Mouse (Mus musculus) forebrain, embryonic 15.5 days (tissue): Measurements from ENCODE around the gene Zfp706. TPM values are rescaled to one million over a fixed set of nuclear protein-coding genes. Genes with fewer than 3 reads are reported as not detected.
A peak's percentile ranks its signal among the peaks of the same experiment; 100 is the strongest.

Source experiments
- ATAC-seq: fragments of 200-750 bp; cut with Nextera tagmentation; replicated peaks from 2 replicates; pipeline ENCODE4 v1.8.0; 2017; ENCODE audit warnings: mild to moderate bottlenecking, moderate TSS enrichment, moderate library complexity
- H3K27ac ChIP-seq: fragments of 300-500 bp; sonication (generic); replicated peaks from 2 replicates; pipeline ENCODE4 v1.5.1; 2015; ENCODE audit warnings: mild to moderate bottlenecking, inconsistent platforms
- H3K27me3 ChIP-seq: fragments of 300-500 bp; sonication (generic); 2 replicates; pipeline ENCODE4 v1.6.1; 2015; ENCODE audit warnings: inconsistent platforms
- H3K36me3 ChIP-seq: fragments of 300-500 bp; sonication (generic); 2 replicates; pipeline ENCODE4 v1.6.1; 2015; ENCODE audit warnings: mild to moderate bottlenecking, inconsistent platforms
- H3K4me1 ChIP-seq: fragments of 300-500 bp; sonication (generic); 2 replicates; pipeline ENCODE4 v1.6.1; 2015; ENCODE audit warnings: inconsistent platforms
- H3K4me2 ChIP-seq: fragments of 300-500 bp; sonication (generic); replicated peaks from 2 replicates; pipeline ENCODE4 v1.6.1; 2015; ENCODE audit warnings: mild to moderate bottlenecking, inconsistent platforms
- H3K4me3 ChIP-seq: fragments of 300-500 bp; sonication (generic); 2 replicates; pipeline ENCODE4 v1.5.1; 2015; ENCODE audit warnings: mild to moderate bottlenecking, inconsistent platforms
- H3K9ac ChIP-seq: fragments of 300-500 bp; sonication (generic); replicated peaks from 2 replicates; pipeline ENCODE4 v1.6.1; 2015; ENCODE audit warnings: mild to moderate bottlenecking, inconsistent platforms
- H3K9me3 ChIP-seq: fragments of 300-500 bp; sonication (generic); 2 replicates; pipeline ENCODE4 v1.6.1; 2016; ENCODE audit warnings: inconsistent platforms
- whole genome bisulfite sequencing: fragments of 180-500 bp; shearing (Covaris S2); methylation state at CpG from one replicate; pipeline ENCODE4 v1.1.7; 2015; ENCODE audit warnings: mixed read lengths; 5-methylcytosine and 5-hydroxymethylcytosine counted together
- polyA plus RNA-seq: library from polyadenylated mRNA; unstranded; fragments of >200 nt; fragmentation: Nextera tagmentation; extraction: Ambion mirVana; gene quantifications from 2 replicates; pipeline ENCODE4 v1.2.1, GENCODE M21; 2015

The Zfp706 gene
- polyA plus RNA-seq, 1 experiment from 2014 or later = 523 TPM

DNA sequence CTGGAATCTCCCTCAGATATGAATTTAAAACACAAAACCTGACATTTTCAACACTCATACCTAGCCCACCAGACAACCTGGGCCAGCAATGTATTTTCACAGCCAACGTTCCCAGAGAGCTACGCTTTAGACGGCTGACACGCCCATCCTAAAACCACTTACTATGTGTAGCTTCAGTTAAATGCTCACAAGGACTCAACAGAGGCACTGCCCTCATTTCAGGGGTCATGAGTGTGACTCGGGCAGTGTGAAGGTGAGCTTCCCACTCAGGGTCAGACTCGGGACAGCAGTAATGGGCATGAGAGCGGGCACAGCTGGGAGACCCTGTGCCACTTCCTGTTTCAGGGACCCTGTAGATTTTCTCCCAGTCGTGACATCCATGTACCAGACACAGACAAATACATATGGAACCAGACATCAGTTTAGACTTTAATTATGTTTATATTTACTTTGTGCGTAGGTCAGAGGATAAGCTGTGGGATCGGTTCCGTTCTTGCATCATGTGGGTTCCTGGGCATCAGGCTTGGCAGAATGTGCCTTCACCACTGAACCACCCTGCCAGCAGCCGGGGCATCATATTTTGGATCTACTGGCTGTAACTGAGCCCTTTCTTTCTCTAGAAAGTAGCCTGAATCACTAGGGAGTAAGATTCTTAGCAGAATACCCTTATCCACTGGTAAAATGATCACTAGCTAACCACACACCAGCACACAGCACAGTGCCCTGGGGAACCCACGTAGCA lies 19.4 kb downstream of the Zfp706 start:
- Histone ChIP-seq H3K27ac (no peak overlapping the region), H3K27me3 (no peaks in the 10 kb centered on the region), H3K4me1 (no peaks in the 10 kb centered on the region), H3K9me3 (no peaks in the 10 kb centered on the region), H3K9ac (no peak overlapping the region), H3K36me3 (no peaks in the 10 kb centered on the region), H3K4me2 (no peak overlapping the region), H3K4me3 (no peak overlapping the region)
- 88% methylated on average over 13 of the region's 13 CpGs for WGBS
- no peak for ATAC-seq

DNA sequence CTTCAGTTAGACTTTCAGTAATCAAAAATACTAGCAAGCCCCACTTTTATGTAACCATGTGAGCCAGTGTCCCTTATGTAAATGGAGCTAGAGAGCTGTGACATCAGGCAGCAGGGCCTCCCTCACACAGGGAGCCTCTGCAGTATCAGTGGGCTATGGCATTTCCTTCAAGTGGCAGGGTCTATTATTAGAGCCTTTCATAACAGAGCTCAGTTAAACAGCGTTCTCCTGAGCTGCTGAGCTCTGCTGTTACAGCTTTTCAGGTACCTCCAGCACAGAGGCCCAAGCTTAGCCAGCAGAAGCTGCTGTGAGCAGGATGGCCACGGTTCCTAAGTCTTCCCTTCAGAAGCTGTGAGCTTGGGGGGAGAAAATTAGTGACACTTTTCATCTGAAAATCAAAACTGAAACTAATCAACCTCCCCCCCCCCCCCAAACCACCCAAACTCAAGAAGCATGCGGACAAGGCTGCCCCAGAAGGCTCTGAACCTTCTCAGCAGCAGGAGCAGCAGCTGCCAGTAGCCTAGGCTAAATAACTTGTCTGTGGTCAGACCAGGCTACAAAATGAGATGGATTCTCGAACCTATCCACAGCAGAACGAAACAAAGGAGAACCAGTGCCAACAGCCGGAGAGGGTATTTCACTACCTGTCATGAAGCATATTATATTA lies 20.2 kb downstream of the Zfp706 start:
- Histone ChIP-seq H3K27ac (peak overlapping the region; percentile 12; the same call in 1 of the 2 replicates), H3K4me2 (no peak overlapping the region), H3K9ac (no peak overlapping the region), H3K4me3 (no peak overlapping the region), H3K27me3 (no peaks in the 10 kb centered on the region), H3K4me1 (no peaks in the 10 kb centered on the region), H3K9me3 (no peaks in the 10 kb centered on the region), H3K36me3 (no peaks in the 10 kb centered on the region)
- no peak for ATAC-seq
- 49% methylated on average over 6 of the region's 6 CpGs for WGBS

DNA sequence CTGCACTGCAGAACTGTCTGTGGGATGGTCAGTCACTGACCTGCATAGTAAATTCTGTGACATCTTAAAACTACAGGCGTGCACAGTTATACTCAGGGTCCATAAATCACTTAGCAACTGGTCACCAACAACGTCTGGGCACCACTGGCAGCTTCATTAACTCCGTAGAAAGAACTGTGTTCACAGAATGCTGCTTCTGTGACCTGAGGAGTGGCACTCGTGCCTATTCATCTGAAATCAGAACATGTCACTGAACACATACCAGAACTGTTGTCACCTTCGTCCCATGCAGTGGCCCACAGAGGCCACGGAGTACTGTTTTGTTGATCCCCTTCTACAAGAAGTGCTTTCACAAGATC lies 22.0 kb downstream of the Zfp706 start:
- H3K27ac ChIP-seq = no peak overlapping the region
- 69% methylated on average over 6 of the region's 6 CpGs for WGBS
- H3K4me2 ChIP-seq = no peak overlapping the region
- no peaks in the 10 kb centered on the region for H3K27me3 ChIP-seq
- H3K9ac ChIP-seq = no peak overlapping the region
- no peaks in the 10 kb centered on the region for H3K9me3 ChIP-seq
- H3K4me1 ChIP-seq = peaks cover under 1% of the 10 kb centered on the region; the same call in 1 of the 2 replicates
- no peak overlapping the region for H3K4me3 ChIP-seq
- no peaks in the 10 kb centered on the region for H3K36me3 ChIP-seq
- ATAC-seq = no peak

DNA sequence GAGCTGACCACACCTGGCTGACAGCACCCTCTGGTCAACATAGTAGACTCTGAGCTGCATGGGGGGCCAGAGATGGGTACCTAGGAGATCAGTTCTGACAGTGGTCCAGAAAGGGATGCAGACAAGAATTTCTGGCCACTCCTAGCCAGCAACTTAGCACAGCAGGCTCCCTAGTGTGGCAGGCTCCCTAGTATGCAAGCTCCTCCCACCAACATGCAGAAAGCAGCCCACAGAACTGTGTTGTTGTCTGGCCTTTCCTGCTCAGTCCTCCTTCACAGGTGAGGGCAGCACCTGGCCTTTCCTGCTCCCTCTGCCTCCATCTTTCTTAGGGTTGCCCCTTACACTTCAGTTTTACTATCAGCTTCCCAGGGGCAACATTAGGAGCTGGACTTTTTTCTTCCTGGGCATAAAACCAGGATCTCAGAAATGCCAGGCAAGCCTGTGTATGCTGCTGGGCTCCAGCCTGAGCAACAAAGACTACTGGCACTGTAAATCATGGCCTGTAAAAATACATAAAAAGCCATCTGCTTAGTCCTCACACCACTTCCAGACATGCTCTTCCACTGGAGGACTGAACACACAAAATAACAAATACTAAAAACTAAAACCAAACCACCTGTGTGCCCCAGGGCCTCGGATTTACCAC lies 22.5 kb downstream of the Zfp706 start:
- no peak overlapping the region for H3K4me2 ChIP-seq
- H3K27me3 ChIP-seq = no peaks in the 10 kb centered on the region
- peaks cover 5% of the 10 kb centered on the region for H3K4me1 ChIP-seq
- no peak overlapping the region for H3K9ac ChIP-seq
- ATAC-seq = no peak
- no peaks in the 10 kb centered on the region for H3K9me3 ChIP-seq
- H3K4me3 ChIP-seq = no peak overlapping the region
- no peaks in the 10 kb centered on the region for H3K36me3 ChIP-seq
- no peak overlapping the region; the same call in 1 of the 2 replicates for H3K27ac ChIP-seq
- WGBS = 68% methylated on average over 1 of the region's 1 CpGs

DNA sequence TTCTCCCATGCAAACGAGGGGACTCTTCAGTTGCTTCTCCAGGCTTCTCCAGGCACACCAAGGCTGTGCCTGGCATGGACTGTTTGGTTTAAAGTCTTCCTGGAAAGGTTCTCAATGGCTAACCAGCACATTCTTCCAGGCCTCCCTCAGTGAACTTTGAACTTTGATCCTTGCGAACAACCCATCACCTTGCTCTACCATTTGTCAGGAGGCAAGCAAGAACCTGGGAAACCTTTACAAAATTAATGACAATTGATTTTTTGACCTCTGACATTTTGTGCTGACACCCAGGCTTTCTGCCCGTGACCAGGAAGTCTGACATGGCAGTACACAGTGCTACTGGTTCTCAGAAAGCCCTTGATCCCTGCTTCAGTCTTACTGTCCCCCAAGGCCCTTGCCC lies 24.1 kb downstream of the Zfp706 start:
- 69% methylated on average over 3 of the region's 3 CpGs for WGBS
- H3K36me3 ChIP-seq = no peaks in the 10 kb centered on the region
- no peaks in the 10 kb centered on the region for H3K9me3 ChIP-seq
- no peak overlapping the region for H3K4me3 ChIP-seq
- no peaks in the 10 kb centered on the region for H3K27me3 ChIP-seq
- no peak overlapping the region for H3K9ac ChIP-seq
- ATAC-seq = no peak
- peaks cover 19% of the 10 kb centered on the region for H3K4me1 ChIP-seq
- H3K27ac ChIP-seq = no peak overlapping the region
- H3K4me2 ChIP-seq = no peak overlapping the region

DNA sequence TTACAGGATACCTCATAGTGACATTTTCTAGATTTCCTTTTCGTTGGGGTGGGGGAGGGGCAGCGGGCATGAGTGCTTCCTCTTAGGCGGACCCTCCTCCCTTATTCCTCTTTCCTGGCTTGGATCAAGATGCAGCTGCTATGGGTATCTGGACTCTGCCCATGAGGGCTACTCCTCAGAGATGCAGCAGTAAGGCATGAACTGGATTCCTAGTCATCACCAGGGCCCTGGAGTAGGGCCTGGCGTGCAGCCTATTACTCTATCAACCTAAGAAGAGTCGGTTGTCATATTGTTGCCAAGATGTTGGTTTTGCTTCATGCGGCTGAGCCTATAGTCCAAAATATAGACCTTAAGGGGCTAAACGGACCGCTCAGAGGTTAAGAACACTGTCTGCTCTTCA lies 27.3 kb downstream of the Zfp706 start:
- no peaks in the 10 kb centered on the region for H3K27me3 ChIP-seq
- no peaks in the 10 kb centered on the region for H3K9me3 ChIP-seq
- peak overlapping the region; percentile 55 for H3K4me2 ChIP-seq
- no peaks in the 10 kb centered on the region for H3K36me3 ChIP-seq
- H3K27ac ChIP-seq = peak overlapping the region; percentile 85
- WGBS = 45% methylated on average over 8 of the region's 8 CpGs
- peak overlapping the region; percentile 43 for H3K4me3 ChIP-seq
- ATAC-seq = peak; percentile 58
- H3K9ac ChIP-seq = peak overlapping the region; percentile 50
- peaks cover 19% of the 10 kb centered on the region for H3K4me1 ChIP-seq

DNA sequence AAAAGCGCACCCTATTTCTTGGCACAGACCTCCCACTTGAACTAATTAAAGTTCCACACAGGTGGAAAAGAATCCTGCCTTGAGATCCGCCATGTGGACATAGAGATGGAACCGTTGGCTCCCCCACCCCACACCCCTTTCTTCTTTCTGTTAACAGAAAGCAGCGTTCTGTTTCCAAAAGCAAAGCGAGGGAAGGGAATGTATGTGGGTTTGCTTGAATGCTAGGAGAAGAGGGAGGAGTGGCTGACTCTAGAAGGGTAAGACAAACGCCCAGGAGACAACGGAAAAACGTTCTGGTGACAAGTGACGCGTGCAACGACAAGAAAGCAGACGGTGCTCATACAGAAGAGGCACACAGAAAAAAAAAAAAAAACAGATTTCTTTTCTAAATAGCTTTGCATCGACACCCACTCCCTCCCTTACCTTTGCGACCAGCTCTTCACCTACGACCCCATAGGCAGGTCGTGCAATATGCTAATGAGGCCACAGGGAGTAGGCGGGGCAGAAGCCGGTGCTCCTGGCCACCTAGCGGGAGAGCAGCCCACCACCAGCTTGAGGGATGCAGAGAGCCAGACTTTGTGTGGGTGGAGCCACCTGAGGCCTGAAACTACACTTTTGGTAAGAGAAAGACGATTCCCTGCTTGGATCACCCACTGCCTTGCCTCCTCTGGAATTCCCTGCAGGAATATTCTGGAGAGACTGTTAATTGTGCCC lies 27.9 kb downstream of the Zfp706 start:
- H3K9me3 ChIP-seq = no peaks in the 10 kb centered on the region
- WGBS = 1% methylated on average over 20 of the region's 20 CpGs
- peak; percentile 76 for ATAC-seq
- no peaks in the 10 kb centered on the region for H3K36me3 ChIP-seq
- H3K4me2 ChIP-seq = peak overlapping the region; percentile 55
- H3K9ac ChIP-seq = peak overlapping the region; percentile 50
- H3K27ac ChIP-seq = peak overlapping the region; percentile 85
- H3K4me1 ChIP-seq = peaks cover 19% of the 10 kb centered on the region
- H3K27me3 ChIP-seq = no peaks in the 10 kb centered on the region
- peak overlapping the region; percentile 43 for H3K4me3 ChIP-seq

DNA sequence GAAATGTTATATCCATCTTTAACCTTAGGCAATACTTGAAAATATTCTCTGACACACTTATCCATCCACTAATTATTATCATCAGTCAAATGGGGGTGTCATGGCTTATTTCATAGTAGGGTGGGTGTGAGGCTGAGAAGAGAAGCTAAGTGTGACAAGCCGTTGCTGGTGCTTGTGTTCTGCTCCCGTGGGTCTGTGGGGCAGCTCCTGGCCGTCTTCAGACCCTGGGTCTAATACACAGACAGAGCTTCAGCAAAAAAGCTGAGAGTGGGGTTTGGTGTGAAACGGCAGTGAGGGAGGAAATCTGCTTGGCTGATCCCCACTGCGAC lies 28.4 kb downstream of the Zfp706 start:
- H3K27ac ChIP-seq = peak overlapping the region; percentile 85
- 19% methylated on average over 5 of the region's 5 CpGs for WGBS
- peak; percentile 45 for ATAC-seq
- peaks cover 19% of the 10 kb centered on the region for H3K4me1 ChIP-seq
- H3K9me3 ChIP-seq = no peaks in the 10 kb centered on the region
- no peaks in the 10 kb centered on the region for H3K36me3 ChIP-seq
- peak overlapping the region; percentile 55 for H3K4me2 ChIP-seq
- H3K4me3 ChIP-seq = peak overlapping the region; percentile 43
- H3K27me3 ChIP-seq = no peaks in the 10 kb centered on the region
- peak overlapping the region; percentile 50 for H3K9ac ChIP-seq

DNA sequence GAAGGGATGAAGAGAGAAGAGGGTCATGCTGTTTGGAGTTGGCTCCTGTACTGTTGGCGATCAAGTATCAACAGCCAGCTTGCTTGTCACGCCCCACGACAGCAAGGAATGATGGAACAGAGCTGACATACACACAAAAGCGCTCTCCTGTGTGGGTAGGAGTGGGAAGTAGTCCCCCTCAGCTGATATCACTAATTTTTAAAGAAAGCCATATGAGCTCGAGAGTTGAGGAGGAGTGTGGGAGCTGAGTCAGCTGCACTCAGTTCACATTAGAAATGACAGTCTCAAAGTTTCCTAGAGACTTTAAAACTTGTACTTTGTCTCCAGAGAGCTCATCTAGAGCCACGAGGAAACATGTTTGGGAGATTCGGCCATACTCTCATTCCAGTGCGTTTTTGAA lies 29.8 kb downstream of the Zfp706 start:
- 84% methylated on average over 8 of the region's 8 CpGs for WGBS
- no peaks in the 10 kb centered on the region for H3K9me3 ChIP-seq
- H3K4me2 ChIP-seq = no peak overlapping the region
- no peak overlapping the region for H3K4me3 ChIP-seq
- no peak overlapping the region for H3K27ac ChIP-seq
- H3K36me3 ChIP-seq = no peaks in the 10 kb centered on the region
- H3K9ac ChIP-seq = no peak overlapping the region
- H3K4me1 ChIP-seq = peaks cover 19% of the 10 kb centered on the region
- no peaks in the 10 kb centered on the region for H3K27me3 ChIP-seq
- no peak for ATAC-seq

DNA sequence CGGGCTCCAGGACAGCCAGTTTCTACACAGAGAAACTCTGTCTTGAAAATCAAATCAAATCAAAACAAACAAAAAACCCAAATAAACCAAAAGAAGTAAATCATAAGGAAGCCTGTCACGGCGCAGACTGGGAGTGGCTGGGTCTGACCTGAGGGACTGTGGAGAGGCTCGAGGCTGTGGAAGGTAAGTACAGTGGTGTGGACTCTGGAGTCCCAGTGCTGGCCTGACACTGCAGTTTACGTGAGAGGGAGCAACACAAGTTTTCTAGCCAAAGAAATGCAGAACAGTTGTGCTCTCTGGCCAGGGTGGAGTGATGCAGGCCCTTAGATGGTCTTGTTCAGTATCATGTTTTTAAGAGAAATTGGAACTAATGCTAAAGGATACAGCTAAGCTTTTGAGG lies 31.9 kb downstream of the Zfp706 start:
- 81% methylated on average over 5 of the region's 5 CpGs for WGBS
- no peak overlapping the region for H3K27ac ChIP-seq

DNA sequence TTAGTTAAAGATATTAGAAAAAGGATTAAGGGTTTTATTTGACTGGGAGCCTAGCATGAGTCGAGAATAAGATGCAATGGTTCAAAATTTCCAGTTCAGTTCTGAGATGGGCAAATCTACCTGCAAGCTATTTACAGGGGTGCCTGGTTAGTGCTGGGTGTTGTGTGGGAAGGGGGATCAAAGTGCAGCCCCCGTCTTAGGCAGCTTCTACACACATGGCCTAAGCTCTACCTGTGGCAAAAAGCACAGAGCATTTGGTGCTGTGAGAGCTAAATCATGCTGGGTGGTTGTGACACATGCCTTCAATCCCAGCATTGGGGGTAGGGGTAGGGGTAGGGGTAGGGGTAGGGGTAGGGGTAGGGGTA lies 32.3 kb downstream of the Zfp706 start:
- Histone ChIP-seq H3K9me3 (no peaks in the 10 kb centered on the region), H3K4me2 (no peak overlapping the region), H3K36me3 (no peaks in the 10 kb centered on the region), H3K4me3 (no peak overlapping the region), H3K27me3 (no peaks in the 10 kb centered on the region), H3K9ac (no peak overlapping the region), H3K4me1 (peaks cover 16% of the 10 kb centered on the region), H3K27ac (no peak overlapping the region)
- no peak for ATAC-seq
- 72% methylated on average over 2 of the region's 2 CpGs for WGBS

More for the DNA sequence above, 31.9 kb downstream of the Zfp706 start:
- ATAC-seq = no peak
- H3K9ac ChIP-seq = no peak overlapping the region
- peaks cover 19% of the 10 kb centered on the region for H3K4me1 ChIP-seq
- H3K36me3 ChIP-seq = no peaks in the 10 kb centered on the region
- H3K4me2 ChIP-seq = no peak overlapping the region
- H3K9me3 ChIP-seq = no peaks in the 10 kb centered on the region
- no peak overlapping the region for H3K4me3 ChIP-seq
- H3K27me3 ChIP-seq = no peaks in the 10 kb centered on the region

DNA sequence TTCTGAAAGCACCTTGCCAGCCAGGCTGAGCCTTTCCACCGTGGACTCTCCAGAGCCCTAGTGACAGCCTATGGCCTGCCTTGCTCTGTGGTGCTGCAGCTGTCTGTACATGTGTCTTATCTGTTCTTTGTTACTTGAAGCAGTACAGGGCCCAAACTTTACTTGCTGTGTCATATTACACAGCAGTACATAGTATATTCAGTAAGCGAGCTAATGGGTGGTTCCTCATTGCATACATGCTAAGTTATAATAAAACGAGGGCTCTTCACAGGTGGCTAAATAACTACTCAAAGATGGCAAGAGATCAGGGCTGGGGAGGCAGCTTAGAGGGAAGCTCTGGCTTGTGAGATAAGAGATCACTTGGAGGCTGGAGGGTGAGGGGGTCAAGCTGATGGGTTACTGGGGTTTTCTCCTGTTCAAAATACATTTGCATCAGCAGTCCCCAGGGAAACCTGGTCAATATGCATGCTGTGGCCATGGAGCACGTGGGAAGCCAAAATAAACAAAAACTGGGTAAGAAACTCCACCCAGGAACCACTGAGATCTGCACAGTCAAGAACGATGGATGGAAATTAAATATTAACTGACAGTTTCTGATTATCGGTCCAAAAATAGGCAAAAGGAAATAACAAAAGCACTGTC lies 32.8 kb downstream of the Zfp706 start:
- WGBS = 76% methylated on average over 6 of the region's 6 CpGs
- H3K4me2 ChIP-seq = no peak overlapping the region
- H3K36me3 ChIP-seq = no peaks in the 10 kb centered on the region
- no peaks in the 10 kb centered on the region for H3K9me3 ChIP-seq
- no peak for ATAC-seq
- no peaks in the 10 kb centered on the region for H3K27me3 ChIP-seq
- H3K4me3 ChIP-seq = no peak overlapping the region
- H3K27ac ChIP-seq = no peak overlapping the region
- peaks cover 11% of the 10 kb centered on the region for H3K4me1 ChIP-seq
- H3K9ac ChIP-seq = no peak overlapping the region
